Mouse (Mus musculus): ENCODE data around the gene Alkbh3. TPM values are rescaled to one million over a fixed set of nuclear protein-coding genes. Genes with fewer than 3 reads are reported as not detected.

Gene Alkbh3
- polyA plus RNA-seq, 1 experiment = 36.6 TPM

- DNase-seq = no peak
- TF ChIP-seq POLR2A (IDR thresholded peaks at IDR 0.05; ENCODE audit: borderline replicate concordance, extremely low read depth, low read depth, low read length) = no peak
- no peak for TF ChIP-seq CTCF (IDR thresholded peaks at IDR 0.05; ENCODE audit: insufficient read depth, low read length)
- H3K4me1 ChIP-seq (ENCODE audit: control insufficient read depth, insufficient read depth, low read length) = peaks cover 4% of the 10 kb centered on the region
- no peak overlapping the region for H3K4me3 ChIP-seq (replicated peaks; ENCODE audit: extremely low read depth, low read depth, low read length)
- WGBS = 20% methylated on average over 11 of the region's 11 CpGs
These were observed 68.9 kb downstream of the Alkbh3 start for GRCm38 (mm10) chr2:93941670-93942069.

DNA sequence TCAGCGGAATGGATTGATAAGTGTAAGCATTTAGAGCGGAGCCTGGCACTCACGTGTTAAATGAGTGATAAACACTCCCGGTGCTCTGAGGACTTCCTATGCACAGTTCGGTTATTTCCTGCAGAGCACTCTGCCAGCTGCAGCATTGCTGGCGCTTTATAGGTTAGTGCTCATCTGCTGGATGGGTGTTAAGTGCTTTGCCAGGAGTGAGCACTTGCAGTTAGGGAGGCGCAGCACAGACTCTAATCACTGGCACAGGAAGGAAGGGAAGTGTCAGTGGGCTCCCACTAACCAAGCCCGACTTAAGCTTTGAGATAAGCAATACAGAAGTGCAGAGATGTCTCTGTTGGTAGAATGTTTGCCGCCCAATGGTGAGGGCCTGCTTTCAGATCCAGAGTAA lies 72.1 kb downstream of the Alkbh3 start:
- peaks cover 4% of the 10 kb centered on the region for H3K4me1 ChIP-seq (ENCODE audit: control insufficient read depth, insufficient read depth, low read length)
- DNase-seq = no peak
- 32% methylated on average over 9 of the region's 9 CpGs for WGBS

More for the DNA sequence above, 72.1 kb downstream of the Alkbh3 start:
- TF ChIP-seq CTCF (IDR thresholded peaks at IDR 0.05; ENCODE audit: insufficient read depth, low read length) = no peak
- no peak for TF ChIP-seq POLR2A (IDR thresholded peaks at IDR 0.05; ENCODE audit: borderline replicate concordance, extremely low read depth, low read depth, low read length)
- H3K4me3 ChIP-seq (replicated peaks; ENCODE audit: extremely low read depth, low read depth, low read length) = no peak overlapping the region

Other genes with a start within 250 kb of the Alkbh3 start
- gene Ext2, start 188.2 kb downstream of the Alkbh3 start, polyA plus RNA-seq (2012; rRNA removed) = 58.3 and 59.5 TPM in 2 replicates
- 17.5 and 19.1 TPM in 2 replicates for gene Accs, start 160.9 kb downstream of the Alkbh3 start, polyA plus RNA-seq (2012; rRNA removed)
- gene Accsl, start 141.7 kb downstream of the Alkbh3 start, polyA plus RNA-seq (2012; rRNA removed) = 0.08 TPM in 1 of 2 replicates, not detected in the other
- gene Gm13889, start 53.6 kb downstream of the Alkbh3 start, polyA plus RNA-seq (2012; rRNA removed) = 51.8 and 107 TPM in 2 replicates
- not detected in 2 replicates for gene Gm27027, start 14.5 kb downstream of the Alkbh3 start, polyA plus RNA-seq (2012; rRNA removed)
- gene Hsd17b12, start 147.2 kb upstream of the Alkbh3 start, polyA plus RNA-seq (2012; rRNA removed) = 21.1 and 27.4 TPM in 2 replicates

All from lung, adult 2 months (tissue).